Comparison of ENCODE assay signal across 9 mouse cellular contexts in the genomic region with DNA sequence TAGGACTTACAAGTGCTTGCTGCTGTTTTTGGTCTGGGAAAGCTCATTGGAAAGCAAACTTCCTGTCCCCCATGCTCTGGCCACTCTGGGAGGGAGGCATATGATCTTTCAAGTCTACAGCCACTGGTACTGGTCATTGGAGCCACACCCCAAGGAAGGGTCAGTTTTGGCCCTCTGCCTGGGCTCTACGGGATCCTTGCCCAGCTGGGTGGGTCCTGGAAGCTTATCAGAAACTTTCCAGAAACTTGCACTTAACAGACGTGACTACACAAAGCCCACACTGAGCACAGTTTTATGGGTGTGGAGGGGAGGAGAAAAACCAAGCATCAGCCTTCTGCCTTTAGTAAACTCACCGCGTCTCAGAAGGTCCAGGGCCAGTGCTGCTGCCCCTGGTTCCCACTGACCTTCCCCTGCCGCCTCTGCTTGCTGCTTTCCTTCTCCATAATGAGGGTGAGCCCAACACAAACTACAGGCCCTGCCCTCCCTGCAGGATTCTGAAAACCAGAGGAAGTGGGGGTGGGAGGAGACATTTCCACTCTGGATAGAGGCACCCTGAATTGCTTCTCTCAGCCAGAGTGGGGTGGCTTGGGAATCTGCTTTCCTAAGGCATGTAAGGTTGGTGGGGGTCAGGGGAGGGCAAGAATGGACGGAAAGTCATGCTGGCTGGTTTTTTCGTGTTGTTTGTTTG. TPM values are rescaled to one million over a fixed set of nuclear protein-coding genes. Genes with fewer than 3 reads are reported as not detected.
DNase-seq lines count a peak whose midpoint lies in the region; ATAC-seq and TF ChIP-seq lines count a peak whose summit lies in the region.
"Had no signal": no experiment of that assay in that cellular context is flagged by ENCODE, and none has a peak within 500 bp of the region (broad histone marks: within the 10 kb centered on the region; RNA-seq: fewer than 3 reads in every experiment).

No protein-coding gene starts in this region.

- H3K4me3 ChIP-seq in intestine, embryonic 14.5 days (ENCODE audit: low read depth, low read length), result no peak overlapping the region
- H3K4me3 ChIP-seq in intestine, postnatal 0 days (ENCODE audit: low read depth, low read length), result no peak overlapping the region
- H3K4me3 ChIP-seq in forebrain, embryonic 10.5 days, result no peak overlapping the region
- H3K4me3 ChIP-seq: liver, embryonic 13.5 days had no signal

- no peak overlapping the region for H3K4me2 ChIP-seq in intestine, embryonic 14.5 days (ENCODE audit: low read length)
- H3K4me2 ChIP-seq in intestine, postnatal 0 days (replicated peaks; ENCODE audit: low read depth), result no peak overlapping the region
- H3K4me2 ChIP-seq: liver, embryonic 13.5 days had no signal

- 0 out of 2 replicates have a peak, but pooled peaks cover 3% of the 10 kb centered on the region for H3K9me3 ChIP-seq in intestine, embryonic 14.5 days (ENCODE audit: control insufficient read depth, low read length)
- H3K9me3 ChIP-seq in intestine, postnatal 0 days (ENCODE audit: control insufficient read depth), result no peaks in the 10 kb centered on the region
- H3K9me3 ChIP-seq in forebrain, embryonic 10.5 days, result no peaks in the 10 kb centered on the region
- H3K9me3 ChIP-seq: liver, embryonic 13.5 days had no signal

- no peak for TF ChIP-seq CTCF in intestine, postnatal 0 days (IDR thresholded peaks at IDR 0.05; ENCODE audit: low read depth)

- H3K36me3 ChIP-seq in intestine, embryonic 14.5 days (ENCODE audit: control insufficient read depth, insufficient read depth, low read length), result no peaks in the 10 kb centered on the region
- no peaks in the 10 kb centered on the region for H3K36me3 ChIP-seq in intestine, postnatal 0 days (ENCODE audit: control insufficient read depth, insufficient read depth)
- H3K36me3 ChIP-seq in forebrain, embryonic 10.5 days (replicated peaks), result no peaks in the 10 kb centered on the region
- H3K36me3 ChIP-seq: liver, embryonic 13.5 days had no signal

- H3K27ac ChIP-seq in intestine, embryonic 14.5 days (ENCODE audit: low read depth), result no peak overlapping the region
- no peak overlapping the region for H3K27ac ChIP-seq in intestine, postnatal 0 days (ENCODE audit: low read depth, low read length)
- H3K27ac ChIP-seq in forebrain, embryonic 10.5 days, result no peak overlapping the region
- H3K27ac ChIP-seq: liver, embryonic 13.5 days had no signal

- no peaks in the 10 kb centered on the region for H3K27me3 ChIP-seq in intestine, embryonic 14.5 days (replicated peaks; ENCODE audit: control insufficient read depth, insufficient read depth, low read length)
- H3K27me3 ChIP-seq in intestine, postnatal 0 days (replicated peaks; ENCODE audit: control insufficient read depth, insufficient read depth, low read length), result no peaks in the 10 kb centered on the region
- no peaks in the 10 kb centered on the region for H3K27me3 ChIP-seq in forebrain, embryonic 10.5 days (ENCODE audit: poor library complexity, severe bottlenecking)
- H3K27me3 ChIP-seq: liver, embryonic 13.5 days had no signal

- peak; percentile 47; the same call in 1 of the 2 replicates for ATAC-seq in intestine, embryonic 14.5 days (replicated peaks; ENCODE audit: low FRiP score, low TSS enrichment, low read depth)
- no peak for ATAC-seq in intestine, postnatal 0 days

- H3K9ac ChIP-seq in intestine, embryonic 14.5 days (ENCODE audit: low read length), result no peak overlapping the region
- no peak overlapping the region for H3K9ac ChIP-seq in intestine, postnatal 0 days (ENCODE audit: low read depth, low read length)
- H3K9ac ChIP-seq: liver, embryonic 13.5 days had no signal

- H3K4me1 ChIP-seq in intestine, embryonic 14.5 days (replicated peaks; ENCODE audit: control insufficient read depth, insufficient read depth, low read length), result peaks cover 3% of the 10 kb centered on the region; the same call in 1 of the 2 replicates
- no peaks in the 10 kb centered on the region for H3K4me1 ChIP-seq in intestine, postnatal 0 days (replicated peaks; ENCODE audit: control insufficient read depth, insufficient read depth, low read length)
- H3K4me1 ChIP-seq in forebrain, embryonic 10.5 days, result peaks cover 10% of the 10 kb centered on the region
- H3K4me1 ChIP-seq: liver, embryonic 13.5 days had no signal

- DNase-seq in intestine, embryonic 14.5 days (ENCODE audit: low spot score), result no peak
- peak; percentile 90 for DNase-seq in heart, adult 8-10 months (ENCODE audit: low spot score)
- DNase-seq in kidney, postnatal 10 days, result peak; percentile 80
- peak; percentile 49 for DNase-seq in ovary, postnatal 10 days (ENCODE audit: low spot score)
- DNase-seq in forebrain, embryonic 10.5 days (ENCODE audit: extremely low spot score, low spot score), result no peak
- DNase-seq in cerebellum, postnatal 14 days, result no peak
- no peak for DNase-seq in left cerebral cortex, adult 18-20 months (ENCODE audit: low spot score in 2 of 2)
- DNase-seq: liver, embryonic 13.5 days had no signal

- WGBS in intestine, embryonic 14.5 days, result 44% methylated on average over 7 of the region's 7 CpGs
- 31% methylated on average over 7 of the region's 7 CpGs for WGBS in intestine, postnatal 0 days
- WGBS in forebrain, embryonic 10.5 days, result 84% methylated on average over 7 of the region's 7 CpGs

RNA-seq across cellular contexts. Expression of gene Aplnr, which starts 37.1 kb away (rescaled TPM):
- polyA plus RNA-seq in intestine, embryonic 14.5 days (2014; fragmentation: Nextera tagmentation; extraction: Ambion mirVana), result 53.6 and 54.3 TPM in 2 replicates
- polyA plus RNA-seq in intestine, postnatal 0 days (2015; fragmentation: Nextera tagmentation; extraction: Ambion mirVana), result 22.9 and 26.6 TPM in 2 replicates
- total RNA-seq in heart, adult 8-10 months (2022), result 10 to 100 TPM; 10.3 to 26.7 (median 25.4) TPM
- 37.6 and 38.8 TPM in 2 replicates for polyA plus RNA-seq in forebrain, embryonic 10.5 days (2016; fragmentation: Nextera tagmentation; extraction: Ambion mirVana)
- total RNA-seq in left cerebral cortex, adult 18-20 months (2021), result under 1 TPM; 0.09 to 0.12 TPM

RNA-seq across cellular contexts. Expression of gene Tnks1bp1, which starts 51.1 kb away (rescaled TPM):
- 11.7 and 15.3 TPM in 2 replicates for polyA plus RNA-seq in intestine, embryonic 14.5 days (2014; fragmentation: Nextera tagmentation; extraction: Ambion mirVana)
- 18.0 and 19.5 TPM in 2 replicates for polyA plus RNA-seq in intestine, postnatal 0 days (2015; fragmentation: Nextera tagmentation; extraction: Ambion mirVana)
- total RNA-seq in heart, adult 8-10 months (2022), result 10 to 100 TPM; 40.7 to 60.5 (median 54.9) TPM
- 26.6 and 36.1 TPM in 2 replicates for polyA plus RNA-seq in forebrain, embryonic 10.5 days (2016; fragmentation: Nextera tagmentation; extraction: Ambion mirVana)
- 100 to 1,000 TPM; 128 to 136 TPM for total RNA-seq in left cerebral cortex, adult 18-20 months (2021)

Comparison
In these comparisons a context has a peak if more than half of its experiments do, and no peak if none do; other contexts are left out.
1. DNase-seq: peak in heart, adult 8-10 months (single experiment), kidney, postnatal 10 days (single experiment) and ovary, postnatal 10 days (single experiment); none in intestine, embryonic 14.5 days (single experiment), forebrain, embryonic 10.5 days (single experiment), cerebellum, postnatal 14 days (0 of 2) and left cerebral cortex, adult 18-20 months (0 of 2).